Mouse (Mus musculus) heart, embryonic 16.5 days (tissue): ENCODE results near the gene Slc17a6. TPM values are rescaled to one million over a fixed set of nuclear protein-coding genes. Genes with fewer than 3 reads are reported as not detected.
"Not testable (repeated sequence)": the region's sequence is repeated elsewhere in the genome, so short reads cannot be mapped to it uniquely, and the experiment has no call there.

ENCODE experiments used
- ATAC-seq: fragments of 200-750 bp; cut with Nextera tagmentation; replicated peaks from 2 replicates; pipeline ENCODE4 v1.8.0; 2017; ENCODE audit warnings: moderate number of reproducible peaks; ENCODE audit not compliant: insufficient read depth, low FRiP score; ENCODE audit errors: extremely low read depth
- H3K27ac ChIP-seq: fragments of 300-500 bp; sonication (generic); 2 replicates; pipeline ENCODE4 v1.5.1; 2014; ENCODE audit warnings: mild to moderate bottlenecking, low read length, control low read depth, moderate library complexity
- H3K27me3 ChIP-seq: fragments of 300-500 bp; sonication (generic); 2 replicates; pipeline ENCODE4 v1.6.1; 2014; ENCODE audit warnings: low read length, mixed read lengths; ENCODE audit not compliant: control insufficient read depth, insufficient read depth
- H3K36me3 ChIP-seq: fragments of 300-500 bp; sonication (generic); 2 replicates; pipeline ENCODE4 v1.6.1; 2014; ENCODE audit not compliant: control insufficient read depth, insufficient read depth
- H3K4me1 ChIP-seq: fragments of 300-500 bp; sonication (generic); 2 replicates; pipeline ENCODE4 v1.6.1; 2014; ENCODE audit warnings: low read length, mixed read lengths; ENCODE audit not compliant: control insufficient read depth, insufficient read depth
- H3K4me2 ChIP-seq: fragments of 300-500 bp; sonication (generic); 2 replicates; pipeline ENCODE4 v1.6.1; 2014; ENCODE audit warnings: low read depth, mild to moderate bottlenecking, control low read depth, low read length
- H3K4me3 ChIP-seq: fragments of 300-500 bp; sonication (generic); 2 replicates; pipeline ENCODE4 v1.5.1; 2014; ENCODE audit warnings: mild to moderate bottlenecking, control low read depth, low read length
- H3K9ac ChIP-seq: fragments of 300-500 bp; sonication (generic); 2 replicates; pipeline ENCODE4 v1.6.1; 2014; ENCODE audit warnings: low read length, control low read depth
- H3K9me3 ChIP-seq: fragments of 300-500 bp; sonication (generic); replicated peaks from 2 replicates; pipeline ENCODE4 v1.6.1; 2016; ENCODE audit warnings: low read length; ENCODE audit not compliant: control insufficient read depth
- WGBS: fragments of 180-500 bp; shearing (Covaris S2); extraction: QIAGEN DNeasy Blood & Tissue Kit; methylation state at CpG from one replicate; pipeline ENCODE4 v1.1.7; 2014; 5-methylcytosine and 5-hydroxymethylcytosine counted together
- polyA plus RNA-seq: library from polyadenylated mRNA; unstranded; fragments of >200 nt; fragmentation: Nextera tagmentation; extraction: Ambion mirVana; gene quantifications from 2 replicates; pipeline ENCODE4 v1.2.1, GENCODE M21; 2015

Gene Slc17a6
- polyA plus RNA-seq, 1 experiment from 2014 or later = 0.03 TPM

DNA sequence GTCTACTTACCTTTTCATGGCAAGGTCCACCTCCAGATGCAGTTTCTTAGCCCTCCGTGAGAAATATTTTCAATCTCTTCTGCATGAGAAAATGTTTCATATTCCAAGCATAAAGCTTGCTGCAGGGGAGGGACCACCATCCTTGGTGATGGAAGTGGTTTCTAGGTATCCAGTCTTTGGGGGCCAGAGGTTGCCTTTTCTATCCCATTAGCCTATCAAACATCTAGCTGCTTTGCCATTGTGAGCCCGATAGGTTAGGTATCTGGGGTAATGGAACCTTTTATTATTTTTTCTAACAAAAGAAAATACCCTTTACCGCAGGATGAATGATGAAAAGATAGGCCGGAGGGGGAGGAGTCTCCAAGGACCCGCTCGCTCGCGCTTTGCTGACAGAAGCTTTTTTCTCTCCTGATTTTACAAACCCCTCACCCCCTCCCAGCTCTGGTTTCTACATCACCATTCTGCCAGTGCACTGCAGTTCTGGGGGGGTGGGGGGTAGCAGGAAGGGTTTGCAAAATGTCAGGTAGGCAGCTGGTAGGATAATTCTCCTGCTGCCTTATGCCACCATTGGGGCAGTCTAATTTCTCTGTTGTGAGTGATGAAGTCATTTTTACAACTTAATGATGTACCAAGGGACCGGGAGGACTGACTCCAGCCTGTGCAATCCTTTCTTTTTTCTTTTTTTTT is 10.9 kb downstream of the Slc17a6 start:
- WGBS = 8% methylated on average over 9 of the region's 9 CpGs
- H3K9ac ChIP-seq = no peak overlapping the region

DNA sequence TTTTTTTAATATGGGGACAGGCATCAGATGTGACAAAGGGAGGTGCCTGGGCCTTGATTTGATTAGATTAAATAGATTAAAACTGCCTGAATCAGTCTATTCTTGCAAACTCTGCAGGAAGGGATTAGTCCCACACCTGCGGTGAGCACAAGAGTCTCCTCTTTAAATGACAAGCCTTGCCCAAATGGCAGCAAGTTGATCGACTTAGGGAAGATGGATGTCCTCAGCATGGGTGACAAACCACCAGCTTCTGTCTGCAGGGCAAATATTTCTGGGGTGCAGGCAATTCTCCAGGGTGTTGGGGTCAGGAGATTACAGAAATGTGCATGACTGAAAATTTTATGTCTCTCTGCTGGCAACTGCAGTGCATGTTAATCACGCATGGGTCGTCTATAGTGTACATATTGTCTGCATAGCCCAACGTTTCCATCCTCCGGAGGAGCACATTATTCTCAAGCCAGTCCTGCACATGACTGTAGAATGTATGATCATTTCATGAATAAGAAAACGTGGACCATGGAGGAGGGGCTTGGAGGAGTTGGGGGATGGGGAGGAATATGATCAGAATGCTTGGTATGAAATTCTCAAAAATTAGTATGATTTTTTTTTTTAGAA is 11.5 kb downstream of the Slc17a6 start:
- peaks cover 18% of the 10 kb centered on the region for H3K27me3 ChIP-seq
- no peak for ATAC-seq
- WGBS = 7% methylated on average over 7 of the region's 7 CpGs

More for the DNA sequence above, 10.9 kb downstream of the Slc17a6 start:
- Histone ChIP-seq H3K36me3 (no peaks in the 10 kb centered on the region), H3K9me3 (no peaks in the 10 kb centered on the region), H3K27me3 (peaks cover 23% of the 10 kb centered on the region), H3K4me3 (no peak overlapping the region), H3K4me2 (no peak overlapping the region), H3K4me1 (no peaks in the 10 kb centered on the region), H3K27ac (no peak overlapping the region)
- no peak for ATAC-seq

DNA sequence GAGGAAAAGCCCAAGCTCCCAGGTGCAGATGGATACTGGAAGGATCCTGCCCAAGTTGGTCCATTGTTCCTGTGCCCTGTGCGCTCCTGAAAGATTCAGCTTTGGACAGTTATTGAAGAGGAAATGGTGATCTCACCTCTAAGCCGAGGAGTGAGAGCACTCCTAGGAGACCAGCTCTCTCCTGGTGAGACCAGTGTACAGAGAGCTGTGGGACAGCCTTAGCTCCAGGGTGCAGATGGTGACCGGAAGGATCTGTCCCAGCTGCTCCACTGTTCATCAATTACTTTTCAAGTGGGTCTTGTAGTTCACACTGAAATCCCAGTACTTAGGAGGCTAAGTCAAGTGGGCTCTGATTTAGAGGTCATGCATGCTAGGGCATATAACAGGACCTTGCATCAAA is 35.3 kb downstream of the Slc17a6 start:
- Histone ChIP-seq H3K9me3 (no peaks in the 10 kb centered on the region), H3K4me3 (no peak overlapping the region), H3K36me3 (no peaks in the 10 kb centered on the region), H3K27me3 (no peaks in the 10 kb centered on the region), H3K4me1 (no peaks in the 10 kb centered on the region), H3K4me2 (no peak overlapping the region), H3K27ac (no peak overlapping the region), H3K9ac (no peak overlapping the region)
- ATAC-seq = no peak
- 57% methylated on average over 3 of the region's 3 CpGs for WGBS

More for the DNA sequence above, 11.5 kb downstream of the Slc17a6 start:
- Histone ChIP-seq H3K27ac (no peak overlapping the region), H3K9me3 (no peaks in the 10 kb centered on the region), H3K9ac (no peak overlapping the region), H3K4me3 (no peak overlapping the region), H3K36me3 (no peaks in the 10 kb centered on the region), H3K4me1 (no peaks in the 10 kb centered on the region), H3K4me2 (no peak overlapping the region)

DNA sequence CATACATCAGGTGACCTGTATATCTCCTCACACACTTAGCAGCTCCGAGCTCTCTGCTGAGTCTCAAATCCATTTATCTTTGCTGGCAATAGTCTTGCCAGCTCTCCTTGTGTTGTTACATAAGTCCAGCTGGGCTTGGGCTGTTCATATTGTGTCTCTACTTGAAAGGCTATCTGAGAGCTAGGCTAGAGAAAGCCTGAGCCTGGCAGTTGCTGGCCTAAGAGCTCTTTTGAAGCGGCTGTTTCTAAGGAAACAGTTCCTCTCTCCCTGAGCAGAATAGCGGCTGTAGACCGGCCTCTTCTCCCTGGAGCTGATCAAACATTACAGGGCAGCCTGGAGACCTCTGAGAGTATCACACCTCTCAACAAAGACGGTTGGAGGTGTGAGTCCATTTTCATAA is 40.6 kb downstream of the Slc17a6 start:
- Histone ChIP-seq H3K36me3 (no peaks in the 10 kb centered on the region), H3K4me3 (no peak overlapping the region), H3K27ac (no peak overlapping the region), H3K9ac (no peak overlapping the region), H3K27me3 (no peaks in the 10 kb centered on the region), H3K9me3 (no peaks in the 10 kb centered on the region), H3K4me2 (no peak overlapping the region), H3K4me1 (no peaks in the 10 kb centered on the region)
- ATAC-seq = no peak
- WGBS = 15% methylated on average over 5 of the region's 5 CpGs

DNA sequence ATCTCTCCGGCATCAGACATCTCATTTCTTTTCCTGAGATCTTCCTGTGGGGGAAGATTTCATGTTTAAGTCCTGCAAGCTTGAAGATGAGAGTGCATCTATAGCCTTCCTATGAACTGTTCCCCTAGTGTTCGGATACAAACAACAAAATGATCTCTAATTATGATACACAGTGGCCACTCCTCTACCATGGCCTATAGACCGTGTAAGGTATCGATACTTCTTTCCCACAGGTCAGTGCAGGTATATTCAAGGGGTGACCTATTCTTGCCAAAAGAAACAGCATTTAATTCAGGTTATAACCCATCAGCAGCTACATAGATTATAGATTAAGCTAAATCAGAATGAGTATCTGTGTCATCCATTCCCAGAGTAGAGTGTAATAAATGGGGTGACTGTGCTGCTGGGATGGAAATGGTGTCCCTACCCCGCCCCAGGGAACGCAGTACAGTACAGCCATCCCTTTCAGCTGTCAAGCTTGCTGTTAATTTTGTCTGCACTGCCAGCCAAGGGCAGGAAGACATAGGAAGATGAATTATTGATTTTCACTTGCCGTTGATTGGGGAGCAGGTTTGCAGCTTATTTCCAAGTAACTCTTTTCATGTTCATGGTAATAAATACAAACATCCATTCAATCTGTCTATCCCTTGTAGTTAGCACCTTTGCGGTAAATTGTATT is 71.9 kb downstream of the Slc17a6 start:
- H3K27me3 ChIP-seq = no peaks in the 10 kb centered on the region
- H3K4me2 ChIP-seq = no peak overlapping the region
- no peak overlapping the region for H3K4me3 ChIP-seq
- no peaks in the 10 kb centered on the region for H3K4me1 ChIP-seq
- no peaks in the 10 kb centered on the region for H3K9me3 ChIP-seq
- ATAC-seq = no peak
- H3K9ac ChIP-seq = no peak overlapping the region
- WGBS = 82% methylated on average over 8 of the region's 8 CpGs
- H3K36me3 ChIP-seq = no peaks in the 10 kb centered on the region
- H3K27ac ChIP-seq = no peak overlapping the region

DNA sequence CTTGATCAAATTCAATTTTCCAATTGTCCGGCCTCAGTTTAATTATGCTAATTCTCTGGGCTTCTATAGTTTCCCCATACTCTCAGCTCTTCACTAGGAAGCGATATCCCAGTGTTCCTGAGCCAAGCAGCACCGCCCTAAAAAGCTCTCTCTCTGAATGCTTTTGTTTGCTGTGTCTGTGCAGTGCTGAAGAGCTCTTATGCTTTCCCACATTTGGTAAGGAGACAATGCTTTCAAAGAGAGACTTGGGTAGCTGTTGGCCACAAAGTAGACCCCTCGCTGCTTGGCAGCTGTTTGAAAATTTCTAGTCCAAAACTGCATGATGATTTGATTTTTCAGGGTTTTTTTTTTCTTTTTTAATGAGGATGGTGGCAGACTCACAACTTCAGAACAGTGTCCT is 72.6 kb downstream of the Slc17a6 start:
- H3K27ac ChIP-seq = no peak overlapping the region
- no peaks in the 10 kb centered on the region for H3K27me3 ChIP-seq
- no peak overlapping the region for H3K9ac ChIP-seq
- no peaks in the 10 kb centered on the region for H3K36me3 ChIP-seq
- 76% methylated on average over 4 of the region's 4 CpGs for WGBS
- no peaks in the 10 kb centered on the region for H3K9me3 ChIP-seq
- H3K4me2 ChIP-seq = no peak overlapping the region
- no peaks in the 10 kb centered on the region for H3K4me1 ChIP-seq
- H3K4me3 ChIP-seq = no peak overlapping the region
- no peak for ATAC-seq

DNA sequence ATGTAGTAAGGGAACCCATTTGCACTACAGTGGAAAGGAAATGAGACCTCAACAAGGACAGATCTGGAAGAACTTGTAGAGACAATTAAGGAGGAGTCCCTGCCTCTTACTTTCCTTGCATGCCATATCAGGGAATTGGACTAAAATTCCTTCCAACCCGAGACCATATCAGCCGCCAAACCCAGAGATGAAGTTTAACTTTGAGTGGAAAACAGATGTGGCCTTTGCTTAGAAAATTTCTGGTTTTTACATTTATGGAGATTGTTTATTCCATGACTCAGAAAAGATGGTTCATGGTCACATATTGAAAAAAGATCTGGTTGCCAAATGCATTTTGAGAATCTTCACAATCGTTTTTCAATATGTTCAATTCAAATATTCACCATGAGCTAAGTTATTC is 87.7 kb downstream of the Slc17a6 start:
- no peak overlapping the region for H3K9ac ChIP-seq
- no peaks in the 10 kb centered on the region for H3K9me3 ChIP-seq
- H3K4me1 ChIP-seq = no peaks in the 10 kb centered on the region

DNA sequence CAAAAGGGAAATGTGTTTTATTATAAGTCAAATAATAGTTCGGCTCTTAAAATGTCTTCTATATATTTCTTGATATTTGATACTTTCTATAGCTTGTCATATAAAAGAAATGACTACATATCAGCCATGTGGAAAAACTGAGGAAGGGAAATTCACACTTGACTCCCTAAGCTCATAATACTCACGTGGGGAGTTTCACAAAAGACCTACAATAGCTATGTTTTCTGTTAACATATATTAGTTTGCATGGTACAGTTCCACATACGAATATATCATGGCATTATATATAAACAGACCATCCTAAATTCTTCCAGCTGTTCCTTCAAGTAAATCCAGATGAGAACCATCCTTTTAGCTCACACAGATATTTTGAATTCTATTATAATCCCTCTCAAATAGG is 88.5 kb downstream of the Slc17a6 start:
- not testable (repeated sequence) for ATAC-seq, H3K9ac ChIP-seq, H3K36me3 ChIP-seq, H3K4me2 ChIP-seq, H3K27ac ChIP-seq, H3K4me1 ChIP-seq, H3K27me3 ChIP-seq, H3K9me3 ChIP-seq, H3K4me3 ChIP-seq
- 69% methylated on average over 3 of the region's 3 CpGs for WGBS

More for the DNA sequence above, 87.7 kb downstream of the Slc17a6 start:
- Histone ChIP-seq H3K4me2 (no peak overlapping the region), H3K27ac (no peak overlapping the region), H3K27me3 (no peaks in the 10 kb centered on the region), H3K4me3 (no peak overlapping the region), H3K36me3 (no peaks in the 10 kb centered on the region)
- 64% methylated on average over 3 of the region's 3 CpGs for WGBS
- no peak for ATAC-seq

DNA sequence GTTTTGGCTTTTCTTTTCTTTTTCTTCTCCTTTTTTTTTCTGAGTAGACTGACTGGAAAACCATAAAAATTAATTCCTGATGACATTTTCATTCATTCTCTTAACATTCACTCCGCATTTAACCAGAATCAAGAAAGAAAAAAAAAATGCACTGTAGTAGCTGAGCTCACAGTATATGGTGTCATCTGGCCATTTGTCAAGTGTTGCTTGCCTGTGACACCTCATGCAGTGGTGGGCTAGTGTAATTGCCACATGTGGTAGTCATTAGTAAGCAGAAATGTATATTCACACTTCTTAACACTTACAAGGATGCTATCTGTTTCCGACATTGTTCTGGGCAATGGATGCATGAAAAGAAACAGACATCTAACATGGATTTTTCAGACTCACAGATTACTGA is 94.0 kb downstream of the Slc17a6 start:
- H3K36me3 ChIP-seq = no peaks in the 10 kb centered on the region
- no peak overlapping the region for H3K4me2 ChIP-seq
- H3K9me3 ChIP-seq = no peaks in the 10 kb centered on the region
- H3K9ac ChIP-seq = no peak overlapping the region
- no peak for ATAC-seq
- H3K4me1 ChIP-seq = no peaks in the 10 kb centered on the region
- 68% methylated on average over 2 of the region's 2 CpGs for WGBS
- H3K27me3 ChIP-seq = no peaks in the 10 kb centered on the region
- H3K4me3 ChIP-seq = no peak overlapping the region
- no peak overlapping the region for H3K27ac ChIP-seq
